Mouse (Mus musculus) brain, embryonic 14.5 days (tissue): ENCODE measurements around the gene Sfmbt1. TPM values are rescaled to one million over a fixed set of nuclear protein-coding genes. Genes with fewer than 3 reads are reported as not detected.
A peak's percentile ranks its signal among the peaks of the same experiment; 100 is the strongest.

Experiments used
- DNase-seq: peaks from one replicate; pipeline ENCODE4 v3.0.0-alpha.2; 2011; ENCODE audit warnings: low read depth
- CTCF ChIP-seq: fragments of 200-500 bp; IDR thresholded peaks from 2 replicates; pipeline ENCODE4 v1.5.1; 2012; ENCODE audit warnings: inconsistent platforms, mild to moderate bottlenecking, moderate library complexity, borderline replicate concordance; ENCODE audit not compliant: insufficient read depth, insufficient read length; ENCODE audit errors: extremely low read depth
- POLR2A ChIP-seq: fragments of 200-500 bp; IDR thresholded peaks from 2 replicates; pipeline ENCODE4 v1.6.1; 2012; ENCODE audit warnings: mild to moderate bottlenecking, inconsistent platforms, borderline replicate concordance; ENCODE audit not compliant: poor library complexity, insufficient read depth, insufficient read length, severe bottlenecking; ENCODE audit errors: extremely low read depth
- polyA plus RNA-seq: library from polyadenylated mRNA; depleted of rRNA; stranded (reverse); fragments of >200 nt; gene quantifications from 2 replicates; pipeline ENCODE4 v1.2.3, GENCODE M21; 2012

Gene Sfmbt1
- polyA plus RNA-seq, 1 experiment, result 10.6 TPM

DNA sequence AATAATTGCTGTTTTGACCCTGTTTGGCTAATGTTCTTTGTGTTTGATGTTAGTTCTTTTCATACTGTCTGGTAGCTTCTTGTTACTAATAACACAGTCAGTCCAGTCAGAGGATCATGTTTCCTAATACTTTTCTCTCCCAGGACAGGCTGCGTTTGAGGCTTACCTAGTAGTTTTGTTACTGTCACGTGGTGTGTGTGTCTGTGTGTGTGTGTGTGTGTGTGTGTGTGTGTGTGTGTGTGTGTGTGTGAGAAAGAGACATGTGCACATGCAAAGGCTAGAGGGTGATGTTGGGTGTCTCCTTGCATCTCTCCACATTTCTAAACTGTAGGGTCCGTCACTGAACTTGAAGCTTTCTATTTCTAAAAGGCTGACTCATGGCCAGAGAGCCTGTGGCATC is 78.2 kb downstream of the Sfmbt1 start:
- no peak for DNase-seq

DNA sequence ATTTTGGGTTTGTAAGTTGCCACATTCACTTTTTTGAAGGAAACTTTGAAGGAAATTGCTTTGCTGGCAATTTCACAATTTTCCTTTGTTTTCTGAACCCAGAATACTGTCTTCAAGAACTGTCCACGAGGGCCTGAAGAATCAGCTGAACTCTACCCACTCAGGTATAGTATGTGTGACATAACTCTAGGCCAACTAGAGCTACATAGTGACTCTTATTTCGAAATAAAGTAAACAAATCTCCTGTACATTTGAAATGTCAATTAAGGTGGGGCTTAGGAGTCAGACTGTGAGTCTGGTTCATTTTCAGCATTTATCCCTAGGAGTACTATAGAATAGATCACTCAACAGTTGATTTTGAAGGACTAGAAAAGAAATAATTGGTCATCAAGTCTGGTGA is 87.1 kb downstream of the Sfmbt1 start:
- TF ChIP-seq CTCF (no peak), POLR2A (no peak)

More for the DNA sequence above, 78.2 kb downstream of the Sfmbt1 start:
- no peak for TF ChIP-seq CTCF
- no peak for TF ChIP-seq POLR2A

DNA sequence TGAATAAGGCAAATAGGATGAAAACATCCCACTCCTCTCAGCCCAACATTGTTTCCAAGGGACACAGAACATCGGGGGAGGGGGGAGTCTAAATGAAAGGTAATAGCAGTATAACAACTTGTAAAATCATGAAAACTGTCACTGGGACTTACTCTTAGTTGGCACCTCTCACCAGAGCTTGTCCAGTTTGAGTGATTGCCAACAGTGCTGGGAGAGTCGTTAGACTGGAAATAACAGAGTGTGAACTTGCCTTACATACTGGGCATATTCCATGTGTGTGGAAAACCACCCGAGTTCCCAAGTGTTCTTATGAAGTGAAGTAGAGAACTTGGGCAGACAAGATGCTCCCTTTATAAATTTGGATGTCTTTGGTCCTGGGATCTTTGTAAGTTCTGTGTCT is 106.5 kb downstream of the Sfmbt1 start:
- peak; percentile 37 for DNase-seq
- no peak for TF ChIP-seq CTCF
- TF ChIP-seq POLR2A, result no peak

More for the DNA sequence above, 87.1 kb downstream of the Sfmbt1 start:
- no peak for DNase-seq

DNA sequence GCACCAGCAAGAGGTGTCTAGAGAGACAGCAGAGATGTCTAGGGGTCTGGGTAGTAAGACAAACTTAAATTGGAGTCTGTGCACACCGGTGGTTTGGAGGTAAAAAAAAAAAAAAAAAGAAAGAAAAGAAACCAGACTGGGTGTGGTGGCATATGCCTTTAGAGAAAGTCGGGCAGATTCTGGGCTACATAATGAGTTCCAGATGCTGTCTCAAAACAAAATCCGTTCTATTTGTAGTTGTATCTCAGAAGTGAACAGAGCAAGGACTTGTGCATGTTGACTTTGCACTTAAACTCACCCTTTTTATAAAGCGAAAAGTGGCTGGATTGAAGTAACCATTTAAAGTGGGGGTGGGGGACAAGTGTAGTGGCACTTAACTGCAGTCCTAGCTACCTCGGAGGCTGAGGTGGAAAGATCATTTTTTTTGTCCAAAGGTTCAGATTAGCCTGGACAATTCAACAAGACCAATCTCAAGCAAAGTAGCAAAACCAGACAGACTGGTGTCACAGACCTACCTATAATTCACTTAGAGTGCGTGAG is 109.9 kb downstream of the Sfmbt1 start:
- no peak for TF ChIP-seq POLR2A
- TF ChIP-seq CTCF, result no peak
- DNase-seq, result no peak

DNA sequence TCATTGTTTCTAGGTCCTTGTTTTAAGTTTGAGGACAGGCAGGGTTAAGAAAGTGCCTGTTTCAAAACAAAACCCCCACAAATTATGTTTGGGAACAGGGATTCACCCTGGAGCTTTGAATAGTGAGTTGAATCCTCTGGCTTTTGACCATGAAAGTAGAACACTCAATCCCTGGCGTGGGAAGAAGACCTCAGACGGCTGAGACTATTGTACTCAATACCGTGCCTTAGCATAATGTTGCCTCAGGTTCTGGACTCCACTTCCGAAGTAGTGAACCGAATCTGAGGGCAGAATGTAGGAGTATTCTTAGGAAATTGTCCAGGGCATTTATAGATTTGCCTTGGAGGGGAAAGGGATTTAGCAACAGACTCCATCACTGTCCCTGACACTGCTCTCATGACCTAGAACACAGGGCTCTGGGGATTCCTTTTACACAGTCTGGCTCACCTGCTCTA is 110.4 kb downstream of the Sfmbt1 start:
- no peak for TF ChIP-seq CTCF
- no peak for TF ChIP-seq POLR2A
- no peak for DNase-seq

DNA sequence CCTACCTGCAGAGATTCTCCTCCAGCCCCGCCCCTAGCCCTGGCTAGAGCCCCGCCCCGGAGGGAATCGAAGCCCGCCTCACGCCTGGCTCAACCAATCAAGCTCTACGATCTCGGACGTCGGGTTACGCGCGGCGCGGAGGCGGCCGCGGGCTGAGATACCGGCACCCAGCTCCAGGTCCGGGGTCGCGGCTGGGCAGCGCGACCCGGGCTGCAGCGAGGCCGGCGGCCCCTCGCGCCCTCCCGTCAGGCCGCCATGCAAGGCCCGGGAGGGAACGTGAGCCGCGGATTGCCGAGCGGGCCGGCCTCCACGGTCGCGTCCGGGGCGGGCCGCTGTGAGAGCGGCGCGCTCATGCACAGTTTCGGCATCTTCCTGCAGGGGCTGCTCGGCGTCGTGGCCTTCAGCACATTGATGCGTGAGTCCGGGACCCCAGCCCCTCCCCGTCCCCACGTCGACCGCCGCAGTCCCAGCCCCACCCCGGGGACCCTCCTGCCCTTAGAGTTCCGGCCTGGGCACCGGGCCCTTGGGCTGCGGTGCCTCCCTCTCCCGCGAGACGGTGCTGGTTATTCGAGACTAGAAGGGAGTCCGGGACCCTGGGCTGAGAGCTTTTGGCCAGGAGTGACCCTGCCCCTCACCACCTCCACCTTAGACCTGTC is 111.0 kb downstream of the Sfmbt1 start, which contains the start of gene Tmem110:
Gene Tmem110, plus strand, starts transcription at position 115 of the 656 bp plus-strand sequence.
- DNase-seq, result peak; percentile 89
- TF ChIP-seq POLR2A, result peak; percentile 85
- peak; percentile 37; the same call in 1 of the 2 replicates for TF ChIP-seq CTCF

DNA sequence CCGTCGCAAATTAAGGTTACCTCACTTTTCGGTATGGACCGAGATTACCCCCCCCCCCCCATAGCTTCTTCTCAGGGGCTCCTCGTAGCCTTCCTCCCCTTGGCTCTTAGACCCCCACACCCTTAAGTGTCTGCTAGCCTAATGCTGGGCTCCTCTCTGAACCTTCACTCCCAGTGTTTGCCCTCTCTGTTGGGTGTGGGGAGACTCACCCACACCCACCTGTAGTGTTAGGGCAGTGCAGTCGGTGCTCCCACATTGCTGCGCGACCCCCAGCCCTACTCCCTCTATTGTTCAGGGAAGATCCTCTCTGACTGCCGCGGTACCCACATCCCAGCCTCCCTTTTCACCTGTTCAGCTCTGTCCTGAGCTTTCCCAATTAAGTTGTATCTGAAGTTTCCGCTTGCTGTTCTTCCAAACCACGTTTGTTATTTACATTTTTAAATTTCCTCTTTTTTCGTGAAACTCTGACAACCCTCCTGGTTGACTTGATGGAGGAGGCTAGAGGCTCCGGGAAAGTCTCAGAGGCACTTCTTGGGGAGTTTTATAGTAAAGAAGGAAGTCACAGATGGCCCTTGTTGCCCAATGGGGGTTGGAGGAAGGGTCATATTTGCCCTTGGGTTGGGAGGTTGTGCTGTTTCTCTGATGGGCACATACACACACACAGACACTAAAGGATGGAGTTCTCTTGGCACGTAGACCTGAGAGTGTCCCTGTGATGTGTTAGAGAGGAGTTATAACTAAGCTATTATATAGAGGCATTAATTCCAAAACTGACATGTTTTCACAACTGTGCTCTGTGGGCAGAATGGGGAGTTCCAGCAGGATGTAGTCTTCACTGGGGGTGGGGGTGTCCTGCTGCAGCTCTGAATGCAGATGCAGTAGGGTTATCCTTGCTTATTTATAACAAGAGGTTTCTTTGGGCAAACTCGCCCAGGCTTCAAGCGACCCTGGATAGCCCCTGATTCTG is 111.8 kb downstream of the Sfmbt1 start:
- peak; percentile 7 for DNase-seq
- TF ChIP-seq CTCF, result no peak
- no peak for TF ChIP-seq POLR2A

DNA sequence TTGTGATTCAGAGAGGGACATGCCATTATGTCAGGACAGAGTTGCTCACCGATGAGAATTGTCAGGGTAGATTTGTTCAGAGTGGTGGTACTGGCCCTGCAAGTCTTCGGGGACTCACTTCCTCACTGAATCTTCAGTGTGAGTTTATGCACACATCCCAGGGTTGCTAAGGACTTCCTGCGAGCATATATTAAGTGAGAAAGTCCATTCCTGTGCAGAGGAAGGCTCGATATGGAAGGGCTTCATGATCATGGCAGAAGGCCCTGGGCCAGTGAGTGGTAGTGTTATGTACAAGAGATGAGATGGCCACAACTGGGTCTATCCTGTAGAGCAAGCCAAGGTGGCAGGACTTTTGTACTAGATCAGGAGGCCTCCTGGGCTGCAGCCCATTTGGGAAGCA is 112.8 kb downstream of the Sfmbt1 start:
- no peak for DNase-seq
- TF ChIP-seq POLR2A (no peak), CTCF (no peak)

DNA sequence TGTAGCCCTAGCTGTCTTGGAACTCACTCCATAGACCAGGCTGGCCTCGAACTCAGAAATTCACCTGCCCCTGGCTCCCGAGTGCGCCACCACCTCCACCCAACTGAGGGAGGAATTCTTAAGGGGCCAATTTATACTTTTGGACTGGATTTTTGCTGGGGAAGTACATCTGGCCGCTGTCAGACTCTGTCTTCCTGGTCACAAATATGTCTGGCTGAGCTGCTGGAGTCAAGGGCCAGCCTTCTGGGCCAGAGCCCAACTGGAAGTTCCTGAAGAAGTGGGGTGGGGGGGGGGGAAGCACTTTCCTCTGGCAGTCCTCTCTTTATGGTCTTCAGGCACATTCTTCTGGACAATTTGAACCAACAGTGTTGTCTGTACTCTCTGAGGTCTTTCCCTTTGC is 113.4 kb downstream of the Sfmbt1 start:
- no peak for TF ChIP-seq CTCF
- no peak for TF ChIP-seq POLR2A
- DNase-seq, result no peak

DNA sequence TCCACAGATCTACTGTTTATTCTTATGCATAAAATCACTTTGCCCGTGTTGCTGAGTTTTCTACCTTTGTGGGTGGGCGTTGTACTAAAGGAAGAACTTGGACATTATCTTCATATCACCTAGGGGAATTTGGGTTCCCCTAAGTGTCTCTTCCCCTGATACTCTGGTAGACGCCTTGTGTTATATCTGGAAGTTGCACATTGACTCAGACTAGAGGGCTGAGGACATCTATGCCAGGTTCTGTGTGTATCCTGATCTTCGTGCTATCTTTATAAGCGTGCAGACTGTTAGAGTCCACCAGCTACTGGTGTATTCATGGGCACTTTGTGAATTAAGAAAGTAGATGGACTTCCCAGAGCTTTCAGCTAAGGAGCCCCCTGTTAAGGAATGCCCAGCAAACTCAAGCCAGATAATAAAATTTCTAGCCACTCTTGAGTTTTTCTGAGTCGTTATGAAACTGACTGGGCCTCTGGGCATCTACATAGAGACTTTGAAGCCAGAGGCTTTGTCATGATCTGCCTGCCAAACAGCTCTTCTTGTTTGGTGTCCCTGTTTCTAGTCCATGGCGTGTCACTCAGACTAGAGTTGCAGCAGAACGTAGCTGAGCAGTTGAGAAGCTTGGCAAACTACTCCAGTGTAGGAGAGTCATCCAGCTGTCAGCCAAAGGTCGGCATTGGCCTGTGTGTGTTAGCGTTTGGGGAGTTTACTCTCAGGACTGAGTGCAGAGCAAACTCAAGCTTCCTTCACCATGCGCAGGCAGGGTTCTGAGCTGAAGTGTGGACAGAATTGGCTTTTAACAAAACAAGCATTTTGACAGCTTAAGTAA is 114.2 kb downstream of the Sfmbt1 start:
- TF ChIP-seq CTCF, result no peak
- TF ChIP-seq POLR2A, result no peak

DNA sequence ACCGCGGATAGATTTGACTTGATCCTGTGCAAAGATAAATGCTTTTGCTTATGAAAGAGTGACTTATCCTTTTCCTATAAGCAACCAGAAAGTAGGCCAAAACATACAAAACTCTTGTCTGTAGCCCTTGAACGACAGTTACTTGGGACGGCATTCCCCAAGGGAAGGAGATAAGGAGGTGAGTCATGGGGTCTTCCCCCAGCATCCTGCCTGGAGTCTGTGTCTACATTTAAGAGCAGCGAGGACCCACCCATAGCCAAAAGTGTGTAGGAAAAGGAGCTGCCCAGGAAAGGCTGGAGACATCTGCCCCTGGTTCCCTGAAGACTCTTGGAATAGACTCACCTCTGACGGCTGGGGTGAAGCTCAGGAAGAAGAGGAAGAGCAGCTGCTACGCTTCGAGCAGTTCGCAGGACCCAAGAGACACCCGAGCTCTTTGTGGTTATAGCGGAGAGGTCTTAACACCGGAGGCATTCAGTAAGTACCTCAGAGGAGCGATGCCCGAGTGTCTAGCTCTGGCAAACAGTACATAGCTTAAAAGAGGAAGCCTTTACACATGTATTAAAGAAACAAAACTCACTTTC is 122.9 kb downstream of the Sfmbt1 start:
- no peak for DNase-seq
- TF ChIP-seq CTCF, result no peak
- no peak for TF ChIP-seq POLR2A

More for the DNA sequence above, 114.2 kb downstream of the Sfmbt1 start:
- DNase-seq, result no peak
